12 mouse cellular contexts compared by ENCODE assay signal in the genomic region with DNA sequence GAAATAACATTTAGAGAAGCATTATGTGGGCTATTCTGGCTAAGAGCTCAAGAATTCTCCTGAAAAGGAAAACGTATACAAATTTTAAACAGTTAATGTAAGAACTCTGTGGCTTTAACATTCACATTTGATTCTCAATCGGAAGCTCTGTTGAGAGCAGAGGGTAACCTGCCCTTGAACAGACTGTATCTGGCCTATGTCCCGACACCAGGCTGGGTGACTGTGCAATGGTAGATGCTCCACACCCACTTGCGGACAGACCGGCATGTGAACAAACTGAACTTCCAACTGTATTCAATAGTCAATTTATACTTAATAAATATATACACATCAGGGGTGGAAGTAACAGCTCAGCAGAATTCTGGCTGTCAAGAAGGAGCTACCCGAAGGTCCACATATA.
"Had no signal": no experiment of that assay in that cellular context is flagged by ENCODE, and none has a peak within 500 bp of the region (broad histone marks: within the 10 kb centered on the region; RNA-seq: fewer than 3 reads in every experiment).

No protein-coding gene starts in this region.

- H3K9me3 ChIP-seq: limb, embryonic 13.5 days; midbrain, embryonic 12.5 days had no signal

- H3K27me3 ChIP-seq: midbrain, embryonic 12.5 days had no signal

- H3K4me3 ChIP-seq: layer of hippocampus, adult 2 months; limb, embryonic 13.5 days; midbrain, embryonic 12.5 days had no signal

- H3K36me3 ChIP-seq: limb, embryonic 13.5 days; midbrain, embryonic 12.5 days had no signal

- H3K9ac ChIP-seq: limb, embryonic 13.5 days; liver, embryonic 14.5 days; midbrain, embryonic 12.5 days had no signal

- H3K27ac ChIP-seq: layer of hippocampus, adult 2 months; limb, embryonic 13.5 days; liver, embryonic 14.5 days; midbrain, embryonic 12.5 days had no signal

- DNase-seq: kidney, postnatal 10 days; kidney, postnatal 4 days; left cerebral cortex, postnatal 4 days; lung, adult 18-20 months; right cerebral cortex, adult 18-20 months; right cerebral cortex, postnatal 25 days; thymus, postnatal 36 days had no signal

- ATAC-seq: midbrain, embryonic 16.5 days had no signal

- H3K4me2 ChIP-seq: limb, embryonic 13.5 days; midbrain, embryonic 12.5 days had no signal
